9 mouse cellular contexts compared by ENCODE assay signal in genomic region chr19:43623913-43624312, GRCm38 (mm10). TPM values are rescaled to one million over a fixed set of nuclear protein-coding genes. Genes with fewer than 3 reads are reported as not detected.
A peak's percentile ranks its signal among the peaks of the same experiment; 100 is the strongest.
DNase-seq lines count a peak whose midpoint lies in the region; ATAC-seq and TF ChIP-seq lines count a peak whose summit lies in the region.
"Had no signal": no experiment of that assay in that cellular context is flagged by ENCODE, and none has a peak within 500 bp of the region (broad histone marks: within the 10 kb centered on the region; RNA-seq: fewer than 3 reads in every experiment).

No protein-coding gene starts in this region.

- no peaks in the 10 kb centered on the region for H3K4me1 ChIP-seq in heart, adult 2 months (ENCODE audit: control insufficient read depth, insufficient read depth, low read length)
- peaks cover 3% of the 10 kb centered on the region; the same call in 1 of the 2 replicates for H3K4me1 ChIP-seq in heart, embryonic 10.5 days
- H3K4me1 ChIP-seq in lung, embryonic 14.5 days (ENCODE audit: insufficient read depth): no peaks in the 10 kb centered on the region
- no peaks in the 10 kb centered on the region for H3K4me1 ChIP-seq in stomach, postnatal 0 days (replicated peaks; ENCODE audit: control insufficient read depth, insufficient read depth)
- H3K4me1 ChIP-seq: liver, embryonic 13.5 days had no signal

- WGBS in heart, adult 2 months: 31% methylated on average over 4 of the region's 4 CpGs
- WGBS in heart, embryonic 10.5 days: 40% methylated on average over 4 of the region's 4 CpGs
- 38% methylated on average over 4 of the region's 4 CpGs for WGBS in lung, embryonic 14.5 days
- 42% methylated on average over 4 of the region's 4 CpGs for WGBS in stomach, postnatal 0 days

- no peaks in the 10 kb centered on the region for H3K79me2 ChIP-seq in heart, adult 2 months (replicated peaks; ENCODE audit: control insufficient read depth, insufficient read depth, low read length)

- CTCF ChIA-PET in Patski (lab: Charles Lee): interaction anchor here (0.6 to 6.2 kb wide), 39 partner anchors 8 to 128 kb away, joined by 3 to 157 read pairs (median 6); partner anchors contain the start of genes Got1, Nkx2-3 and Slc25a28

- H3K4me3 ChIP-seq in heart, adult 2 months: no peak overlapping the region
- H3K4me3 ChIP-seq in heart, embryonic 10.5 days: no peak overlapping the region
- no peak overlapping the region for H3K4me3 ChIP-seq in lung, embryonic 14.5 days (ENCODE audit: low read depth, low read length)
- H3K4me3 ChIP-seq in stomach, postnatal 0 days (ENCODE audit: low read depth, low read length): no peak overlapping the region
- H3K4me3 ChIP-seq: liver, embryonic 13.5 days had no signal

- TF ChIP-seq EP300 in heart, adult 2 months (IDR thresholded peaks at IDR 0.05; ENCODE audit: insufficient read depth, low read depth, low read length): no peak
- TF ChIP-seq EP300 in stomach, postnatal 0 days (optimal IDR thresholded peaks at IDR 0.05): no peak

- peak; percentile 80 for ATAC-seq in Patski
- ATAC-seq in lung, embryonic 14.5 days (ENCODE audit: insufficient read depth): no peak
- peak; percentile 84 for ATAC-seq in stomach, postnatal 0 days (ENCODE audit: low FRiP score, low TSS enrichment)

- no peak overlapping the region for H3K9ac ChIP-seq in heart, adult 2 months (ENCODE audit: low read depth, low read length)
- H3K9ac ChIP-seq in lung, embryonic 14.5 days: no peak overlapping the region
- H3K9ac ChIP-seq in stomach, postnatal 0 days (ENCODE audit: low read length): no peak overlapping the region
- H3K9ac ChIP-seq: liver, embryonic 13.5 days had no signal

- peaks cover 10% of the 10 kb centered on the region for H3K27me3 ChIP-seq in heart, adult 2 months (ENCODE audit: control insufficient read depth, insufficient read depth, low read length)
- H3K27me3 ChIP-seq in heart, embryonic 10.5 days (ENCODE audit: insufficient read depth, poor library complexity, severe bottlenecking): peaks cover 94% of the 10 kb centered on the region
- H3K27me3 ChIP-seq in Patski: no peaks in the 10 kb centered on the region
- H3K27me3 ChIP-seq in lung, embryonic 14.5 days (ENCODE audit: insufficient read depth, low read length): peaks cover 52% of the 10 kb centered on the region
- H3K27me3 ChIP-seq in stomach, postnatal 0 days (ENCODE audit: control insufficient read depth, insufficient read depth, low read length): peaks cover 21% of the 10 kb centered on the region; the same call in 1 of the 2 replicates

- H3K36me3 ChIP-seq in heart, adult 2 months (ENCODE audit: control insufficient read depth, insufficient read depth, low read length): no peaks in the 10 kb centered on the region
- H3K36me3 ChIP-seq in heart, embryonic 10.5 days: no peaks in the 10 kb centered on the region
- H3K36me3 ChIP-seq in lung, embryonic 14.5 days (ENCODE audit: insufficient read depth): no peaks in the 10 kb centered on the region
- no peaks in the 10 kb centered on the region for H3K36me3 ChIP-seq in stomach, postnatal 0 days (ENCODE audit: control insufficient read depth, insufficient read depth, low read length)
- H3K36me3 ChIP-seq: liver, embryonic 13.5 days had no signal

- POLR2A ChIA-PET in Patski (lab: Charles Lee): interaction anchor here (0.7 to 1.9 kb wide), 5 partner anchors 53 to 128 kb away, joined by 4 to 21 read pairs (median 5); no protein-coding TSS in a partner anchor

- H3K4me2 ChIP-seq in lung, embryonic 14.5 days: no peak overlapping the region
- no peak overlapping the region for H3K4me2 ChIP-seq in stomach, postnatal 0 days (replicated peaks; ENCODE audit: low read depth)
- H3K4me2 ChIP-seq: liver, embryonic 13.5 days had no signal

- H3K27ac ChIP-seq in heart, adult 2 months: no peak overlapping the region
- no peak overlapping the region for H3K27ac ChIP-seq in heart, embryonic 10.5 days
- H3K27ac ChIP-seq in lung, embryonic 14.5 days (ENCODE audit: low read depth): no peak overlapping the region
- H3K27ac ChIP-seq in stomach, postnatal 0 days (replicated peaks): no peak overlapping the region
- H3K27ac ChIP-seq: liver, embryonic 13.5 days had no signal

- no peak for TF ChIP-seq POLR2A in heart, adult 2 months (IDR thresholded peaks at IDR 0.05; ENCODE audit: insufficient read depth, low read depth, low read length)

- peak in 1 of 2 experiments; percentile 19 for DNase-seq in heart, adult 2 months
- DNase-seq in heart, embryonic 10.5 days (ENCODE audit: low spot score): no peak
- DNase-seq in 3T3-L1 (ENCODE audit: low read depth, low spot score): peak; percentile 90
- DNase-seq in Patski (ENCODE audit: low read depth, low spot score): peak; percentile 62
- DNase-seq in fibroblast of lung, adult 2 months (ENCODE audit: low read depth): peak; percentile 24
- peak; percentile 69 for DNase-seq in lung, embryonic 14.5 days
- DNase-seq in stomach, postnatal 0 days (ENCODE audit: low spot score): peak; percentile 78
- no peak for DNase-seq in urinary bladder, postnatal 4 days (ENCODE audit: low spot score in 2 of 2)
- DNase-seq: liver, embryonic 13.5 days had no signal

- intact Hi-C loops in heart, adult 2 months (cut with DNase I): no loop called here

- H3K9me3 ChIP-seq in heart, embryonic 10.5 days: no peaks in the 10 kb centered on the region
- no peaks in the 10 kb centered on the region for H3K9me3 ChIP-seq in lung, embryonic 14.5 days (ENCODE audit: low read depth, low read length)
- H3K9me3 ChIP-seq in stomach, postnatal 0 days (ENCODE audit: control insufficient read depth, low read length): no peaks in the 10 kb centered on the region
- H3K9me3 ChIP-seq: liver, embryonic 13.5 days had no signal

- in situ Hi-C loops in Patski (cut with MboI; ENCODE audit: low pct_unique_long_range_greater_than_20kb): loop anchor here (5.0 to 25.0 kb wide), 4 partner anchors 52 to 837 kb away; partner anchors contain the start of gene Hps1

- TF ChIP-seq CTCF in heart, adult 2 months (IDR thresholded peaks at IDR 0.05): peak; percentile 65
- peak; percentile 100 for TF ChIP-seq CTCF in Patski (IDR thresholded peaks at IDR 0.05)
- peak; percentile 84 for TF ChIP-seq CTCF in lung, embryonic 14.5 days (IDR thresholded peaks at IDR 0.05; ENCODE audit: low read depth)
- TF ChIP-seq CTCF in stomach, postnatal 0 days (IDR thresholded peaks at IDR 0.05; ENCODE audit: low read depth): peak; percentile 99

RNA-seq across cellular contexts. Expression of gene Nkx2-3, which starts 11.8 kb away (rescaled TPM):
- total RNA-seq in heart, adult 2 months (2021): not detected
- polyA plus RNA-seq in heart, adult 2 months (2012; rRNA removed): not detected in 2 replicates
- 0.55 and 2.4 TPM in 2 replicates for polyA plus RNA-seq in heart, embryonic 10.5 days (2016; fragmentation: Nextera tagmentation; extraction: Ambion mirVana)
- polyA plus RNA-seq in Patski (2021): 0.14 TPM
- not detected in 2 replicates for polyA plus RNA-seq in lung, embryonic 14.5 days (2014; fragmentation: Nextera tagmentation; extraction: Ambion mirVana)
- polyA plus RNA-seq in stomach, postnatal 0 days (2015; fragmentation: Nextera tagmentation; extraction: Ambion mirVana): 5.4 and 5.7 TPM in 2 replicates

RNA-seq across cellular contexts. Expression of gene Slc25a28, which starts 50.8 kb away (rescaled TPM):
- 10 to 100 TPM; 23.3 to 31.7 TPM for total RNA-seq in heart, adult 2 months (2021)
- polyA plus RNA-seq in heart, adult 2 months (2012; rRNA removed): 48.3 and 50.0 TPM in 2 replicates
- 9.2 and 13.7 TPM in 2 replicates for polyA plus RNA-seq in heart, embryonic 10.5 days (2016; fragmentation: Nextera tagmentation; extraction: Ambion mirVana)
- 51.9 TPM for polyA plus RNA-seq in Patski (2021)
- polyA plus RNA-seq in lung, embryonic 14.5 days (2014; fragmentation: Nextera tagmentation; extraction: Ambion mirVana): 12.1 and 13.0 TPM in 2 replicates
- 9.6 and 11.4 TPM in 2 replicates for polyA plus RNA-seq in stomach, postnatal 0 days (2015; fragmentation: Nextera tagmentation; extraction: Ambion mirVana)

Comparison
In these comparisons a context has a peak if more than half of its experiments do, and no peak if none do; other contexts are left out.
1. DNase-seq: peak in 3T3-L1 (single experiment), Patski (single experiment), fibroblast of lung, adult 2 months (single experiment), lung, embryonic 14.5 days (single experiment) and stomach, postnatal 0 days (single experiment); none in heart, embryonic 10.5 days (single experiment) and urinary bladder, postnatal 4 days (0 of 2).
2. Peak in every context shown above with its lines, with median percentiles within 50 percentile points of each other: CTCF ChIP-seq.